Mouse (Mus musculus) midbrain, embryonic 16.5 days (tissue): ENCODE measurements around the gene Trim8. TPM values are rescaled to one million over a fixed set of nuclear protein-coding genes. Genes with fewer than 3 reads are reported as not detected.

Experiments
- ATAC-seq: fragments of 200-750 bp; cut with Nextera tagmentation; 2 replicates; pipeline ENCODE4 v1.8.0; 2017; ENCODE audit warnings: moderate TSS enrichment
- H3K27ac ChIP-seq: fragments of 300-500 bp; sonication (generic); 2 replicates; pipeline ENCODE4 v1.5.1; 2014; ENCODE audit warnings: mild to moderate bottlenecking, low read length, mixed read lengths
- H3K27me3 ChIP-seq: fragments of 300-500 bp; sonication (generic); 2 replicates; pipeline ENCODE4 v1.6.1; 2014; ENCODE audit warnings: low read depth, low read length, mixed read lengths; ENCODE audit not compliant: control insufficient read depth, insufficient read depth
- H3K36me3 ChIP-seq: fragments of 300-500 bp; sonication (generic); 2 replicates; pipeline ENCODE4 v1.6.1; 2014; ENCODE audit warnings: mild to moderate bottlenecking, low read length, moderate library complexity, mixed read lengths; ENCODE audit not compliant: control insufficient read depth, insufficient read depth
- H3K4me1 ChIP-seq: fragments of 300-500 bp; sonication (generic); 2 replicates; pipeline ENCODE4 v1.6.1; 2014; ENCODE audit warnings: mild to moderate bottlenecking, low read length, mixed read lengths; ENCODE audit not compliant: control insufficient read depth, insufficient read depth
- H3K4me2 ChIP-seq: fragments of 300-500 bp; sonication (generic); 2 replicates; pipeline ENCODE4 v1.6.1; 2014; ENCODE audit warnings: mild to moderate bottlenecking, low read length, mixed read lengths
- H3K4me3 ChIP-seq: fragments of 300-500 bp; sonication (generic); 2 replicates; pipeline ENCODE4 v1.5.1; 2014; ENCODE audit warnings: low read depth, mild to moderate bottlenecking, low read length, moderate library complexity, mixed read lengths
- H3K9ac ChIP-seq: fragments of 300-500 bp; sonication (generic); 2 replicates; pipeline ENCODE4 v1.6.1; 2014; ENCODE audit warnings: low read depth, low read length, mixed read lengths
- H3K9me3 ChIP-seq: fragments of 300-500 bp; sonication (generic); replicated peaks from 2 replicates; pipeline ENCODE4 v1.6.1; 2014; ENCODE audit warnings: mild to moderate bottlenecking, low read length, mixed read lengths; ENCODE audit not compliant: control insufficient read depth, poor library complexity, severe bottlenecking
- WGBS: fragments of 180-500 bp; shearing (Covaris S2); extraction: QIAGEN DNeasy Blood & Tissue Kit; methylation state at CpG from one replicate; pipeline ENCODE4 v1.1.7; 2014; 5-methylcytosine and 5-hydroxymethylcytosine counted together
- polyA plus RNA-seq: library from polyadenylated mRNA; unstranded; fragments of >200 nt; fragmentation: Nextera tagmentation; extraction: Ambion mirVana; gene quantifications from 2 replicates; pipeline ENCODE4 v1.2.1, GENCODE M21; 2015

Trim8 gene
- polyA plus RNA-seq, result 25.9 and 26.8 TPM in 2 replicates

- Histone ChIP-seq H3K9ac (peak within 1 kb of the TSS; percentile 87), H3K4me2 (peak within 1 kb of the TSS; percentile 89), H3K4me1 (peaks cover 26% of the 10 kb centered on the region), H3K36me3 (no peaks in the 10 kb centered on the region), H3K27me3 (no peaks in the 10 kb centered on the region), H3K27ac (peak within 1 kb of the TSS; percentile 98), H3K9me3 (no peaks in the 10 kb centered on the region), H3K4me3 (peak within 1 kb of the TSS; percentile 64)
- ATAC-seq, result peak; percentile 37
- WGBS, result 0% methylated on average over 28 of the region's 64 CpGs
These were observed at the start of gene Trim8 for GRCm38 (mm10) chr19:46501401-46502068. Gene Trim8 (plus strand): TSS chr19:46501702.

GRCm38 (mm10) chr19:46452052-46452827 is 49.3 kb upstream of the Trim8 start:
- peaks cover 10% of the 10 kb centered on the region for H3K4me1 ChIP-seq
- no peak overlapping the region for H3K4me2 ChIP-seq
- no peak overlapping the region for H3K27ac ChIP-seq
- H3K9me3 ChIP-seq, result no peaks in the 10 kb centered on the region
- no peak overlapping the region for H3K9ac ChIP-seq
- ATAC-seq, result no peak
- H3K36me3 ChIP-seq, result no peaks in the 10 kb centered on the region
- H3K4me3 ChIP-seq, result no peak overlapping the region
- H3K27me3 ChIP-seq, result no peaks in the 10 kb centered on the region
- 27% methylated on average over 10 of the region's 10 CpGs for WGBS

- no peak overlapping the region for H3K9ac ChIP-seq
- H3K9me3 ChIP-seq, result no peaks in the 10 kb centered on the region
- H3K36me3 ChIP-seq, result no peaks in the 10 kb centered on the region
- no peak overlapping the region for H3K27ac ChIP-seq
- H3K4me2 ChIP-seq, result no peak overlapping the region
- ATAC-seq, result no peak
- peaks cover 5% of the 10 kb centered on the region for H3K4me1 ChIP-seq
- no peak overlapping the region for H3K4me3 ChIP-seq
- H3K27me3 ChIP-seq, result no peaks in the 10 kb centered on the region
- WGBS, result 84% methylated on average over 9 of the region's 9 CpGs
These were observed 48.6 kb upstream of the Trim8 start for GRCm38 (mm10) chr19:46452916-46453315.

- no peaks in the 10 kb centered on the region for H3K4me1 ChIP-seq
- no peaks in the 10 kb centered on the region for H3K27me3 ChIP-seq
- H3K9ac ChIP-seq, result no peak overlapping the region
- H3K36me3 ChIP-seq, result no peaks in the 10 kb centered on the region
- no peak overlapping the region for H3K4me2 ChIP-seq
- no peak for ATAC-seq
- 75% methylated on average over 20 of the region's 20 CpGs for WGBS
- no peak overlapping the region for H3K4me3 ChIP-seq
- H3K9me3 ChIP-seq, result no peaks in the 10 kb centered on the region
- H3K27ac ChIP-seq, result peak overlapping the region; percentile 31; the same call in 1 of the 2 replicates
These were observed 47.2 kb upstream of the Trim8 start for GRCm38 (mm10) chr19:46454126-46454880.

- H3K9me3 ChIP-seq, result no peaks in the 10 kb centered on the region
- no peak for ATAC-seq
- no peaks in the 10 kb centered on the region for H3K4me1 ChIP-seq
- no peaks in the 10 kb centered on the region for H3K36me3 ChIP-seq
- no peaks in the 10 kb centered on the region for H3K27me3 ChIP-seq
- no peak overlapping the region for H3K4me2 ChIP-seq
- H3K9ac ChIP-seq, result no peak overlapping the region
- WGBS, result 50% methylated on average over 1 of the region's 1 CpGs
- no peak overlapping the region; the same call in 1 of the 2 replicates for H3K27ac ChIP-seq
- no peak overlapping the region for H3K4me3 ChIP-seq
These were observed 46.5 kb upstream of the Trim8 start for GRCm38 (mm10) chr19:46455032-46455431.

GRCm38 (mm10) chr19:46455556-46455955 is 45.9 kb upstream of the Trim8 start:
- Histone ChIP-seq H3K9me3 (no peaks in the 10 kb centered on the region), H3K4me3 (no peak overlapping the region), H3K36me3 (no peaks in the 10 kb centered on the region), H3K27ac (no peak overlapping the region), H3K27me3 (no peaks in the 10 kb centered on the region), H3K4me2 (no peak overlapping the region), H3K9ac (no peak overlapping the region), H3K4me1 (no peaks in the 10 kb centered on the region)
- ATAC-seq, result no peak
- WGBS, result 94% methylated on average over 8 of the region's 8 CpGs

GRCm38 (mm10) chr19:46456018-46456735 is 45.3 kb upstream of the Trim8 start:
- no peak for ATAC-seq
- H3K9ac ChIP-seq, result no peak overlapping the region
- H3K27me3 ChIP-seq, result no peaks in the 10 kb centered on the region
- H3K4me1 ChIP-seq, result no peaks in the 10 kb centered on the region
- no peak overlapping the region for H3K4me3 ChIP-seq
- H3K27ac ChIP-seq, result no peak overlapping the region
- H3K4me2 ChIP-seq, result no peak overlapping the region
- no peaks in the 10 kb centered on the region for H3K9me3 ChIP-seq
- WGBS, result 89% methylated on average over 5 of the region's 5 CpGs
- no peaks in the 10 kb centered on the region for H3K36me3 ChIP-seq

- WGBS, result 91% methylated on average over 5 of the region's 5 CpGs
- Histone ChIP-seq H3K4me2 (no peak overlapping the region), H3K4me1 (no peaks in the 10 kb centered on the region), H3K4me3 (no peak overlapping the region), H3K36me3 (peaks cover 2% of the 10 kb centered on the region; the same call in 1 of the 2 replicates), H3K27ac (no peak overlapping the region), H3K9ac (no peak overlapping the region), H3K9me3 (no peaks in the 10 kb centered on the region), H3K27me3 (no peaks in the 10 kb centered on the region)
- ATAC-seq, result no peak
These were observed 43.7 kb upstream of the Trim8 start for GRCm38 (mm10) chr19:46457798-46458197.
